Mouse (Mus musculus) stomach, embryonic 14.5 days (tissue): ENCODE data around the gene Sgip1. TPM values are rescaled to one million over a fixed set of nuclear protein-coding genes. Genes with fewer than 3 reads are reported as not detected.
A peak's percentile ranks its signal among the peaks of the same experiment; 100 is the strongest.

Experiments used
- ATAC-seq: fragments of 200-750 bp; cut with Nextera tagmentation; 2 replicates; pipeline ENCODE4 v1.8.0; 2017; ENCODE audit warnings: low read depth, moderate TSS enrichment; ENCODE audit not compliant: insufficient number of reproducible peaks, insufficient read depth, low FRiP score
- H3K27ac ChIP-seq: fragments of 300-500 bp; sonication (generic); 2 replicates; pipeline ENCODE4 v1.5.1; 2014; ENCODE audit warnings: mild to moderate bottlenecking, low read length, moderate library complexity, mixed read lengths
- H3K27me3 ChIP-seq: fragments of 300-500 bp; sonication (generic); 2 replicates; pipeline ENCODE4 v1.6.1; 2014; ENCODE audit warnings: low read length, control low read depth, mixed read lengths; ENCODE audit not compliant: control insufficient read depth, insufficient read depth
- H3K36me3 ChIP-seq: fragments of 300-500 bp; sonication (generic); 2 replicates; pipeline ENCODE4 v1.6.1; 2014; ENCODE audit warnings: mild to moderate bottlenecking, control low read depth, low read length, moderate library complexity, mixed read lengths; ENCODE audit not compliant: control insufficient read depth, insufficient read depth
- H3K4me1 ChIP-seq: fragments of 300-500 bp; sonication (generic); 2 replicates; pipeline ENCODE4 v1.6.1; 2014; ENCODE audit warnings: low read length, control low read depth, mixed read lengths; ENCODE audit not compliant: control insufficient read depth, insufficient read depth
- H3K4me2 ChIP-seq: fragments of 300-500 bp; sonication (generic); replicated peaks from 2 replicates; pipeline ENCODE4 v1.6.1; 2014; ENCODE audit warnings: low read depth, low read length, control low read depth
- H3K4me3 ChIP-seq: fragments of 300-500 bp; sonication (generic); 2 replicates; pipeline ENCODE4 v1.5.1; 2014; ENCODE audit warnings: low read depth, low read length, control low read depth
- H3K9ac ChIP-seq: fragments of 300-500 bp; sonication (generic); replicated peaks from 2 replicates; pipeline ENCODE4 v1.6.1; 2014; ENCODE audit warnings: low read depth, mild to moderate bottlenecking, control low read depth, low read length, moderate library complexity, mixed read lengths
- H3K9me3 ChIP-seq: fragments of 300-500 bp; sonication (generic); 2 replicates; pipeline ENCODE4 v1.6.1; 2016; ENCODE audit warnings: low read depth, low read length, control low read depth; ENCODE audit not compliant: control insufficient read depth
- WGBS: fragments of 180-500 bp; shearing (Covaris S2); extraction: QIAGEN DNeasy Blood & Tissue Kit; methylation state at CpG from one replicate; pipeline ENCODE4 v1.1.7; 2014; 5-methylcytosine and 5-hydroxymethylcytosine counted together
- polyA plus RNA-seq: library from polyadenylated mRNA; unstranded; fragments of >200 nt; fragmentation: Nextera tagmentation; extraction: Ambion mirVana; gene quantifications from 2 replicates; pipeline ENCODE4 v1.2.1, GENCODE M21; 2014

The Sgip1 gene
- polyA plus RNA-seq, 1 experiment from 2014 or later, result 10.4 TPM

GRCm38 (mm10) chr4:102730976-102731375 lies 10.1 kb upstream of the Sgip1 start:
- H3K9ac ChIP-seq, result no peak overlapping the region
- ATAC-seq, result no peak
- no peak overlapping the region for H3K27ac ChIP-seq
- H3K4me1 ChIP-seq, result no peaks in the 10 kb centered on the region
- H3K27me3 ChIP-seq, result no peaks in the 10 kb centered on the region
- no peaks in the 10 kb centered on the region for H3K36me3 ChIP-seq
- no peak overlapping the region for H3K4me2 ChIP-seq
- H3K9me3 ChIP-seq, result no peaks in the 10 kb centered on the region
- WGBS, result 69% methylated on average over 3 of the region's 3 CpGs
- no peak overlapping the region for H3K4me3 ChIP-seq

- no peak overlapping the region for H3K4me2 ChIP-seq
- no peaks in the 10 kb centered on the region for H3K36me3 ChIP-seq
- 55% methylated on average over 9 of the region's 9 CpGs for WGBS
- no peak overlapping the region for H3K4me3 ChIP-seq
- no peaks in the 10 kb centered on the region for H3K27me3 ChIP-seq
- H3K9me3 ChIP-seq, result no peaks in the 10 kb centered on the region
- no peaks in the 10 kb centered on the region for H3K4me1 ChIP-seq
- no peak overlapping the region for H3K27ac ChIP-seq
- ATAC-seq, result no peak
- H3K9ac ChIP-seq, result no peak overlapping the region
Measured at GRCm38 (mm10) chr4:102734022-102734657, 7.0 kb upstream of the Sgip1 start.

- 73% methylated on average over 3 of the region's 3 CpGs for WGBS
- H3K9me3 ChIP-seq, result no peaks in the 10 kb centered on the region
- H3K4me3 ChIP-seq, result no peak overlapping the region
- no peaks in the 10 kb centered on the region for H3K27me3 ChIP-seq
- no peak for ATAC-seq
- no peak overlapping the region for H3K9ac ChIP-seq
- no peaks in the 10 kb centered on the region for H3K4me1 ChIP-seq
- H3K36me3 ChIP-seq, result no peaks in the 10 kb centered on the region
- no peak overlapping the region for H3K27ac ChIP-seq
- no peak overlapping the region for H3K4me2 ChIP-seq
Measured at GRCm38 (mm10) chr4:102753334-102754090, 12.4 kb downstream of the Sgip1 start.

- no peaks in the 10 kb centered on the region for H3K9me3 ChIP-seq
- peak overlapping the region; percentile 91 for H3K4me2 ChIP-seq
- under 1% methylated on average over 41 of the region's 41 CpGs for whole genome bisulfite sequencing
- peak overlapping the region; percentile 41; the same call in 1 of the 2 replicates for H3K9ac ChIP-seq
- H3K4me3 ChIP-seq, result peak overlapping the region; percentile 44
- H3K4me1 ChIP-seq, result no peaks in the 10 kb centered on the region
- H3K36me3 ChIP-seq, result no peaks in the 10 kb centered on the region
- ATAC-seq, result peak; percentile 57; the same call in 1 of the 2 replicates
- no peaks in the 10 kb centered on the region for H3K27me3 ChIP-seq
- H3K27ac ChIP-seq, result peak overlapping the region; percentile 39; the same call in 1 of the 2 replicates
Measured at GRCm38 (mm10) chr4:102759095-102759890, 18.2 kb downstream of the Sgip1 start.

GRCm38 (mm10) chr4:102760042-102760821 lies 19.1 kb downstream of the Sgip1 start:
- Histone ChIP-seq H3K4me2 (peak overlapping the region; percentile 91), H3K4me1 (no peaks in the 10 kb centered on the region), H3K4me3 (peak overlapping the region; percentile 44), H3K27ac (peak overlapping the region; percentile 39; the same call in 1 of the 2 replicates), H3K27me3 (no peaks in the 10 kb centered on the region), H3K36me3 (no peaks in the 10 kb centered on the region), H3K9me3 (no peaks in the 10 kb centered on the region), H3K9ac (peak overlapping the region; percentile 41; the same call in 1 of the 2 replicates)
- ATAC-seq, result peak; percentile 88
- 3% methylated on average over 25 of the region's 25 CpGs for WGBS

- Histone ChIP-seq H3K9ac (no peak overlapping the region), H3K4me1 (no peaks in the 10 kb centered on the region), H3K36me3 (no peaks in the 10 kb centered on the region), H3K4me2 (0 out of 2 replicates have a peak overlapping the region, but pooled peaks have one; percentile 7), H3K27me3 (no peaks in the 10 kb centered on the region), H3K4me3 (no peak overlapping the region), H3K27ac (no peak overlapping the region), H3K9me3 (no peaks in the 10 kb centered on the region)
- ATAC-seq, result no peak
- WGBS, result 74% methylated on average over 7 of the region's 7 CpGs
Measured at GRCm38 (mm10) chr4:102762075-102762474, 21.0 kb downstream of the Sgip1 start.

GRCm38 (mm10) chr4:102769070-102769469 lies 28.0 kb downstream of the Sgip1 start:
- no peaks in the 10 kb centered on the region for H3K36me3 ChIP-seq
- WGBS, result 73% methylated on average over 1 of the region's 1 CpGs
- no peak for ATAC-seq

GRCm38 (mm10) chr4:102769936-102770335 lies 28.8 kb downstream of the Sgip1 start:
- Histone ChIP-seq H3K4me2 (no peak overlapping the region), H3K4me1 (no peaks in the 10 kb centered on the region), H3K9ac (no peak overlapping the region), H3K27ac (no peak overlapping the region), H3K9me3 (no peaks in the 10 kb centered on the region), H3K36me3 (no peaks in the 10 kb centered on the region), H3K27me3 (no peaks in the 10 kb centered on the region), H3K4me3 (no peak overlapping the region)
- ATAC-seq, result no peak
- 70% methylated on average over 6 of the region's 6 CpGs for WGBS

More at GRCm38 (mm10) chr4:102769070-102769469, 28.0 kb downstream of the Sgip1 start:
- Histone ChIP-seq H3K4me2 (no peak overlapping the region), H3K4me3 (no peak overlapping the region), H3K27ac (no peak overlapping the region), H3K27me3 (no peaks in the 10 kb centered on the region), H3K4me1 (no peaks in the 10 kb centered on the region), H3K9ac (no peak overlapping the region), H3K9me3 (no peaks in the 10 kb centered on the region)
